Mouse (Mus musculus): ENCODE measurements around the gene Dapp1.

DNA sequence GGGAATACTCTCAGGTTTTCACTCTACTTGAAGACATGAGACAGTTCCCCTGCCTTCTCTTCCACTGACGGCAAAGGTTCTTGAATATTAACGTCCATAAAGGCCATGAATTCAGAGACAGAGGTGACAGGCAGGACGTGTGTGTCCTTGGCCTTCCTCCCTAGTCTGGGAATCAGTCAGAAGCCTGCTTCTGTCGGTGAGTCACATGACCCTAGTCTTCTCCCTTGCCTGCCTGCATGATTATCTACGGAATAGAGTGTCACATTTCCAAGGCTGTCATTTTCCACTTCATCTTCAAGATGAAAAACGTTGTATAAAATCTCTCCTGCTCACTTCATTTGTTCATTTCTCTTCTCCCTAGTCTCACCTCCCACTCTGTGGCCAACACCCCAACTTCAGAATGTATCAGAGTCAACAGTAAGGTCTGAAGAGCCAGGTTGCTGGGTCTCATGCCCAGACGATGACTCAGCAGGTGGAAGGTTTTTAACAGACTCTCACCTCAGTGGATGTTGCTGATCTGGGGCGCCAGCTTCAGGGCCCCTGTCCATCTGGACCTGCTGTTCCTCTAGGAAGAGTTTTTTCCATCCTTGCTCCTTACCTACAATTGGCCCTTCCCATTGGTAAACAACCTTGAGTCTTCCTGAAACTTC lies 19.5 kb downstream of the Dapp1 start:
- TF ChIP-seq CTCF (IDR thresholded peaks at IDR 0.05; ENCODE audit: low read depth) (no peak), EP300 (IDR thresholded peaks at IDR 0.05; ENCODE audit: low read depth) (no peak)

All from liver, embryonic 14.5 days (tissue).